Mouse (Mus musculus) olfactory bulb, adult 2 months (tissue): ENCODE results near the gene Dppa2.

Experiments
- CTCF ChIP-seq: fragments of 200-500 bp; IDR thresholded peaks from 2 replicates; pipeline ENCODE4 v1.5.1; 2012; ENCODE audit warnings: low read depth, mild to moderate bottlenecking, low read length, moderate library complexity; ENCODE audit not compliant: insufficient read depth
- POLR2A ChIP-seq: fragments of 200-500 bp; IDR thresholded peaks from 2 replicates; pipeline ENCODE4 v1.6.1; 2012; ENCODE audit warnings: mild to moderate bottlenecking, low read depth, low read length, moderate library complexity; ENCODE audit not compliant: insufficient read depth

- TF ChIP-seq POLR2A (no peak), CTCF (no peak)
Observed at GRCm38 (mm10) chr16:48285517-48285916, 18.2 kb upstream of the Dppa2 start.
